Mouse (Mus musculus): ENCODE data around the gene Nt5dc2. TPM values are rescaled to one million over a fixed set of nuclear protein-coding genes. Genes with fewer than 3 reads are reported as not detected.

Nt5dc2 gene
- 28.3 and 28.4 TPM in 2 replicates for polyA plus RNA-seq (2012; rRNA removed)

GRCm38 (mm10) chr14:31130236-31131220 lies at the start of gene Nt5dc2:
Nt5dc2 (plus strand) TSS chr14:31131053.
- TF ChIP-seq POLR2A (IDR thresholded peaks at IDR 0.05; ENCODE audit: borderline replicate concordance, insufficient read depth, low read length) = no peak
- TF ChIP-seq CTCF (IDR thresholded peaks at IDR 0.05; ENCODE audit: borderline replicate concordance, insufficient read depth, low read depth, low read length) = no peak
- H3K27me3 ChIP-seq (ENCODE audit: control insufficient read depth, insufficient read depth, low read length) = no peaks in the 10 kb centered on the region
- DNase-seq = peak; percentile 63 to 74
- no peak within 1 kb of the TSS for H3K27ac ChIP-seq (ENCODE audit: insufficient read depth, low read length)
- H3K4me1 ChIP-seq (ENCODE audit: control insufficient read depth, insufficient read depth, low read length) = 0 out of 2 replicates have a peak, but pooled peaks cover 8% of the 10 kb centered on the region
- 5% methylated on average over 62 of the region's 63 CpGs for whole genome bisulfite sequencing
- peak within 1 kb of the TSS; percentile 49 for H3K4me3 ChIP-seq (replicated peaks; ENCODE audit: insufficient read depth, low read depth, low read length)

DNA sequence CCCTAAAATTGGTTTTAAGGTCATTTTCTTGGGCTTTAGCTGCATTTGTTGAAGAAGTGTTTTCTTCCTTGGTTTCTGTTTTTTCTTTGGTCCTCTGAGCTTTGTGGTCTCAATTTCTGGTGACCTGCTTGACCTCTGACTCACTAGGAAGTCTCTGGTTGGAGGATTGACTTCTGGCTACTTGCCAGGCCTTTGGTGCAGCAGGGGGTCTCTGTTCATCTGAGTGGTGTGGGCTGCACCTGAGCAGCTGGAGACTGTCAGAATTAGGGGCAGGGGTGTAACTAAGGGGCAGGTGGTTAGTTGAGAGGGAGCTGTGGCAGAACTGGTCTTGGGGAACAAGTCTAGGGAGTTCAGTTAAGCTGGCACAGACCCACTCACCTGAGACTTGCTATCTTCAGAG lies 49.7 kb upstream of the Nt5dc2 start:
- DNase-seq = no peak
- Histone ChIP-seq H3K4me3 (replicated peaks; ENCODE audit: insufficient read depth, low read depth, low read length) (no peak overlapping the region), H3K27ac (ENCODE audit: insufficient read depth, low read length) (no peak overlapping the region), H3K4me1 (ENCODE audit: control insufficient read depth, insufficient read depth, low read length) (no peaks in the 10 kb centered on the region; the same call in 1 of the 2 replicates), H3K27me3 (ENCODE audit: control insufficient read depth, insufficient read depth, low read length) (no peaks in the 10 kb centered on the region; the same call in 1 of the 2 replicates)
- TF ChIP-seq POLR2A (IDR thresholded peaks at IDR 0.05; ENCODE audit: borderline replicate concordance, insufficient read depth, low read length) = no peak
- TF ChIP-seq CTCF (IDR thresholded peaks at IDR 0.05; ENCODE audit: borderline replicate concordance, insufficient read depth, low read depth, low read length) = no peak

DNA sequence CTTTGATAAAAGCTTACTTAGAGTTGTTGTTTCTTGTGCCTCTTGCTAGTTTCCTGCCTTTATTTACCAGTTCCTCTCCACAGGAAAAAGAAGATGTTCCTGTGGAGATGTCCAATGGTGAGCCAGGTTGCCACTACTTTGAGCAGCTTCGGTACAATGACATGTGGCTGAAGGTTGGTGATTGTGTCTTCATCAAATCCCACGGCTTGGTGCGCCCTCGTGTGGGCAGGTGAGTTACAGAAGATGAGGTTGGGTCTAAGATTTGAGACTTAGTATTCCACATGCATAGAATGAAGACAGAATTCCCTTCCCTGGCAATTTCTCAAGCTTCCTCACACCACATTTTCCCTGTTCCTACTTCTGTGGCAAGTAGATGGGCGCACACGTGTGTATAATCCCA lies 43.4 kb upstream of the Nt5dc2 start:
- DNase-seq = no peak
- Histone ChIP-seq H3K4me3 (replicated peaks; ENCODE audit: insufficient read depth, low read depth, low read length) (no peak overlapping the region), H3K27ac (ENCODE audit: insufficient read depth, low read length) (no peak overlapping the region), H3K4me1 (ENCODE audit: control insufficient read depth, insufficient read depth, low read length) (no peaks in the 10 kb centered on the region), H3K27me3 (ENCODE audit: control insufficient read depth, insufficient read depth, low read length) (no peaks in the 10 kb centered on the region)
- TF ChIP-seq CTCF (IDR thresholded peaks at IDR 0.05; ENCODE audit: borderline replicate concordance, insufficient read depth, low read depth, low read length) (no peak), POLR2A (IDR thresholded peaks at IDR 0.05; ENCODE audit: borderline replicate concordance, insufficient read depth, low read length) (no peak)
- WGBS = 84% methylated on average over 6 of the region's 6 CpGs

DNA sequence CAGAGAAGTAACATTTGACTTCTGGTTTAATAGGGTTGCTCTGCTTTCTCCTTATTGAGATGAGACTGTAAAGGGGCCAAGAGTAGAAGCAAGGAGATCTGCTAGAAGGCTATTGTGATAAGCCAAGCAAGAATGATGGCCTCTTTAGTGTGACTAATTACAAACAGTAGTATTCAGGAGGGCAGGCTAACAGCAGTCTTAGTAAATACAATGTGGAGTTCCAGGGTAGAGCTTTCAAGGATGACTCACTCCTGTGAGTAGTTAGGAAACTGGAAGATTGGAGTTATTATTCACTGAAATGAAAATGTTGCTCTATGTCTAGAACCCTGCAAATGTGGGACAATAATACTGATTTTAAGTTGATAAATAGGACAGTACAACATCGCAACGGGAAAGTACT lies 42.3 kb upstream of the Nt5dc2 start:
- no peak overlapping the region for H3K4me3 ChIP-seq (replicated peaks; ENCODE audit: insufficient read depth, low read depth, low read length)
- H3K27me3 ChIP-seq (ENCODE audit: control insufficient read depth, insufficient read depth, low read length) = no peaks in the 10 kb centered on the region
- H3K4me1 ChIP-seq (ENCODE audit: control insufficient read depth, insufficient read depth, low read length) = no peaks in the 10 kb centered on the region
- WGBS = 92% methylated on average over 2 of the region's 2 CpGs
- TF ChIP-seq POLR2A (IDR thresholded peaks at IDR 0.05; ENCODE audit: borderline replicate concordance, insufficient read depth, low read length) (no peak), CTCF (IDR thresholded peaks at IDR 0.05; ENCODE audit: borderline replicate concordance, insufficient read depth, low read depth, low read length) (no peak)
- H3K27ac ChIP-seq (ENCODE audit: insufficient read depth, low read length) = no peak overlapping the region
- DNase-seq = no peak

DNA sequence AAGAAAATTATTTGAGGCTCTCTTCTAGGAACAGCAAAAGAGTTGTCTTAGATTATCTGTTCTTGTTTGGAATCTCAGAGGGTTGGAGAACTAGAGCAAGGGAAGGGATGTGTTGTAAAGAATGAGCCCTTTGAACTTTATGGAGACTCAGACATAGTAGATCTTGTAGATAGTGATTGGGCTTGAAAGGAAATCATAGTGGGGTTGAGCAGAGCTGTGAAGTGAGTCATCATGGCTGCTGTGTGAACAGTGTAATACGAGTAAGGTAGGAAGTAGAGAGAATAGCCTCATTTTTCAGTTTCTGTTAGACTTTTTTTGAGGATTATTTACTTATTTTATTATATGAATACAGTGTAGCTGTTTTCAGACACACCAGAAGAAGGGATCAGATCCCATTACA lies 40.9 kb upstream of the Nt5dc2 start:
- Histone ChIP-seq H3K27me3 (ENCODE audit: control insufficient read depth, insufficient read depth, low read length) (no peaks in the 10 kb centered on the region), H3K27ac (ENCODE audit: insufficient read depth, low read length) (no peak overlapping the region), H3K4me1 (ENCODE audit: control insufficient read depth, insufficient read depth, low read length) (no peaks in the 10 kb centered on the region), H3K4me3 (replicated peaks; ENCODE audit: insufficient read depth, low read depth, low read length) (no peak overlapping the region)
- TF ChIP-seq CTCF (IDR thresholded peaks at IDR 0.05; ENCODE audit: borderline replicate concordance, insufficient read depth, low read depth, low read length) (no peak), POLR2A (IDR thresholded peaks at IDR 0.05; ENCODE audit: borderline replicate concordance, insufficient read depth, low read length) (no peak)
- 91% methylated on average over 1 of the region's 1 CpGs for WGBS
- no peak for DNase-seq

DNA sequence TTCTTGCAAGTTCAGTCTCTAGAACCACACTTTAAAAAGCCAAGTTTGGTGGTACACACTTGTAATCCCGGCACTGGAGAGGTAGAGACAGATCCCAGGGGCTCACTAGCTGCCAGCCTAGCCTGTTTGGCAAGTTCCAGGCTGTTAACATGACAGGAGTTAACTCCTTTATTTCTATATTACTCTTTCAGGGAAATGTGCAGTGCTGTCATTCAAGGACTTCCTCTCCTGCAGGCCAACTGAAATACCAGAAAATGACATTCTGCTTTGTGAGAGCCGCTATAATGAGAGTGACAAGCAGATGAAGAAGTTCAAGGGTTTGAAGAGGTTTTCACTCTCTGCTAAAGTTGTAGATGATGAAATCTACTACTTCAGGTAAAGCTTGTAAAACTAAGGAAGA lies 25.7 kb upstream of the Nt5dc2 start:
- Histone ChIP-seq H3K4me3 (replicated peaks; ENCODE audit: insufficient read depth, low read depth, low read length) (no peak overlapping the region), H3K27me3 (ENCODE audit: control insufficient read depth, insufficient read depth, low read length) (no peaks in the 10 kb centered on the region), H3K4me1 (ENCODE audit: control insufficient read depth, insufficient read depth, low read length) (no peaks in the 10 kb centered on the region), H3K27ac (ENCODE audit: insufficient read depth, low read length) (no peak overlapping the region)
- no peak for DNase-seq
- TF ChIP-seq POLR2A (IDR thresholded peaks at IDR 0.05; ENCODE audit: borderline replicate concordance, insufficient read depth, low read length) (no peak), CTCF (IDR thresholded peaks at IDR 0.05; ENCODE audit: borderline replicate concordance, insufficient read depth, low read depth, low read length) (no peak)
- WGBS = 83% methylated on average over 2 of the region's 2 CpGs

DNA sequence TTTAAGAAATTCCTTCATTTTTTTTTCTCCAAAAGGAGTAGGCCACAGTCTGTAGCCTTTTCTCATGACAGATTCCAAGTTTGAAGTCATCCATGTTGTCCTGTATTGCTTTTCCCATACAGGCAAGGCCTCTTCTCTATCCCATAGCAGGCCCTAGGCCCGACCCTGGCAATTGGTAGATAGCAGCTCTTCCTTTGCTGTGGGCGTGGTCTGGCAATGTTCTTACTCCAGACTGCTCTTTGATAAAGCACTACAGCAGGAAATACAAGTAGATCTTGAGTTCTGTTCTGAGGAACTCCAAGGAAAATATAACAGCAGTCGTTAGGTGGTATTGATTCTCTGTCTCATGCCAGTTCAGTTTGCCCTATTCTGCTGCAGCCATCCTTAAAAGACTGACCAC lies 20.2 kb upstream of the Nt5dc2 start:
- no peak for DNase-seq
- Histone ChIP-seq H3K4me1 (ENCODE audit: control insufficient read depth, insufficient read depth, low read length) (no peaks in the 10 kb centered on the region), H3K27me3 (ENCODE audit: control insufficient read depth, insufficient read depth, low read length) (no peaks in the 10 kb centered on the region), H3K27ac (ENCODE audit: insufficient read depth, low read length) (no peak overlapping the region), H3K4me3 (replicated peaks; ENCODE audit: insufficient read depth, low read depth, low read length) (no peak overlapping the region)
- WGBS = 80% methylated on average over 3 of the region's 3 CpGs
- TF ChIP-seq POLR2A (IDR thresholded peaks at IDR 0.05; ENCODE audit: borderline replicate concordance, insufficient read depth, low read length) = no peak
- TF ChIP-seq CTCF (IDR thresholded peaks at IDR 0.05; ENCODE audit: borderline replicate concordance, insufficient read depth, low read depth, low read length) = no peak

DNA sequence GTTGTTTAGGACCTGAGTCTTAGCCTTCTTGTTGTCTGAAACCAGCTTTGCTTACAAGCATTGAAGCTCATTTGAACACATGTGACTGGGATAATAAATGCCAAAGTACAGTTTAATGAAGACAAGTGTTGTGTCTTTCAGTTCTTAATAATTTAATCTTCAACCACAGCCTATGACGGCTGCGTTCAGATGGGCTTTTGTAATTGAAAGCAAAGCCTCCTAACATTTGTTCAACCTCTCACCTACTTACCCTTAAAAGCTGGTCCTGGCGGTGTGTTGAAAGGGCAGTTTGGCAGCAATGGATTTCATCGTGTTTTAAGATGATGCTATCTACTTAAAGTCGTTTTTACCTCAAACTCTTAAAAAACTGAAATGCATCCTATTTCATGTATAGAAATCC lies 18.7 kb upstream of the Nt5dc2 start:
- WGBS = 92% methylated on average over 5 of the region's 5 CpGs
- no peaks in the 10 kb centered on the region for H3K27me3 ChIP-seq (ENCODE audit: control insufficient read depth, insufficient read depth, low read length)
- TF ChIP-seq CTCF (IDR thresholded peaks at IDR 0.05; ENCODE audit: borderline replicate concordance, insufficient read depth, low read depth, low read length) = no peak
- no peak for TF ChIP-seq POLR2A (IDR thresholded peaks at IDR 0.05; ENCODE audit: borderline replicate concordance, insufficient read depth, low read length)
- no peak overlapping the region for H3K27ac ChIP-seq (ENCODE audit: insufficient read depth, low read length)
- no peaks in the 10 kb centered on the region for H3K4me1 ChIP-seq (ENCODE audit: control insufficient read depth, insufficient read depth, low read length)
- H3K4me3 ChIP-seq (replicated peaks; ENCODE audit: insufficient read depth, low read depth, low read length) = no peak overlapping the region
- DNase-seq = no peak

Data from cerebellum, adult 2 months (tissue).